Mouse (Mus musculus): ENCODE results near the gene Stx2. TPM values are rescaled to one million over a fixed set of nuclear protein-coding genes. Genes with fewer than 3 reads are reported as not detected.

Gene Stx2
- polyA plus RNA-seq (2016; fragmentation: Nextera tagmentation; extraction: Ambion mirVana) = 23.1 and 25.7 TPM in 2 replicates

- H3K9ac ChIP-seq = peak within 1 kb of the TSS; percentile 74
- H3K4me2 ChIP-seq = peak within 1 kb of the TSS; percentile 80
- H3K27ac ChIP-seq = peak within 1 kb of the TSS; percentile 70
- peak within 1 kb of the TSS; percentile 72 for H3K4me3 ChIP-seq (replicated peaks)
- H3K4me1 ChIP-seq = peaks cover 30% of the 10 kb centered on the region
- peak; percentile 93 for ATAC-seq (ENCODE audit: low FRiP score)
- H3K27me3 ChIP-seq = peaks cover 3% of the 10 kb centered on the region; the same call in 1 of the 2 replicates
- no peaks in the 10 kb centered on the region for H3K9me3 ChIP-seq
- WGBS = under 1% methylated on average over 39 of the region's 39 CpGs
- peaks cover 12% of the 10 kb centered on the region; the same call in 1 of the 2 replicates for H3K36me3 ChIP-seq (replicated peaks)
Measured at GRCm38 (mm10) chr5:129008412-129008826, at the start of gene Stx2. Gene Stx2, minus strand, starts transcription at chr5:129008574.

- WGBS = 89% methylated on average over 9 of the region's 9 CpGs
Measured at GRCm38 (mm10) chr5:129054675-129055284, 46.4 kb upstream of the Stx2 start.

GRCm38 (mm10) chr5:129052636-129053355, 44.4 kb upstream of the Stx2 start:
- Histone ChIP-seq H3K4me1 (peaks cover 25% of the 10 kb centered on the region), H3K4me3 (replicated peaks) (0 out of 2 replicates have a peak overlapping the region, but pooled peaks have one; percentile 5), H3K9ac (0 out of 2 replicates have a peak overlapping the region, but pooled peaks have one; percentile 3), H3K9me3 (no peaks in the 10 kb centered on the region), H3K4me2 (peak overlapping the region; percentile 37), H3K27ac (peak overlapping the region; percentile 89), H3K36me3 (replicated peaks) (no peaks in the 10 kb centered on the region), H3K27me3 (peaks cover 6% of the 10 kb centered on the region; the same call in 1 of the 2 replicates)
- ATAC-seq (ENCODE audit: low FRiP score) = peak; percentile 88
- 6% methylated on average over 20 of the region's 20 CpGs for WGBS

More at GRCm38 (mm10) chr5:129054675-129055284, 46.4 kb upstream of the Stx2 start:
- H3K9me3 ChIP-seq = no peaks in the 10 kb centered on the region
- peaks cover 7% of the 10 kb centered on the region; the same call in 1 of the 2 replicates for H3K27me3 ChIP-seq
- H3K27ac ChIP-seq = no peak overlapping the region
- no peak overlapping the region for H3K9ac ChIP-seq
- ATAC-seq (ENCODE audit: low FRiP score) = no peak
- H3K4me1 ChIP-seq = peaks cover 13% of the 10 kb centered on the region
- no peak overlapping the region for H3K4me2 ChIP-seq
- H3K36me3 ChIP-seq (replicated peaks) = no peaks in the 10 kb centered on the region
- no peak overlapping the region for H3K4me3 ChIP-seq (replicated peaks)

GRCm38 (mm10) chr5:129051910-129052309, 43.5 kb upstream of the Stx2 start:
- Histone ChIP-seq H3K27me3 (peaks cover 5% of the 10 kb centered on the region; the same call in 1 of the 2 replicates), H3K36me3 (replicated peaks) (no peaks in the 10 kb centered on the region), H3K4me1 (peaks cover 25% of the 10 kb centered on the region), H3K4me2 (no peak overlapping the region), H3K4me3 (replicated peaks) (no peak overlapping the region), H3K9ac (no peak overlapping the region), H3K9me3 (no peaks in the 10 kb centered on the region), H3K27ac (peak overlapping the region; percentile 5; the same call in 1 of the 2 replicates)
- no peak for ATAC-seq (ENCODE audit: low FRiP score)
- WGBS = 86% methylated on average over 3 of the region's 3 CpGs

- peaks cover 38% of the 10 kb centered on the region for H3K4me1 ChIP-seq
- no peaks in the 10 kb centered on the region for H3K36me3 ChIP-seq (replicated peaks)
- H3K27ac ChIP-seq = 0 out of 2 replicates have a peak overlapping the region, but pooled peaks have one; percentile 42
- WGBS = 67% methylated on average over 9 of the region's 9 CpGs
- no peaks in the 10 kb centered on the region for H3K9me3 ChIP-seq
- peaks cover 3% of the 10 kb centered on the region; the same call in 1 of the 2 replicates for H3K27me3 ChIP-seq
- H3K9ac ChIP-seq = no peak overlapping the region
- no peak overlapping the region for H3K4me2 ChIP-seq
- no peak overlapping the region for H3K4me3 ChIP-seq (replicated peaks)
- no peak for ATAC-seq (ENCODE audit: low FRiP score)
Measured at GRCm38 (mm10) chr5:129049372-129049771, 41.0 kb upstream of the Stx2 start.

GRCm38 (mm10) chr5:129045641-129046580, 37.5 kb upstream of the Stx2 start:
- Histone ChIP-seq H3K4me2 (peak overlapping the region; percentile 21; the same call in 1 of the 2 replicates), H3K36me3 (replicated peaks) (no peaks in the 10 kb centered on the region), H3K9me3 (no peaks in the 10 kb centered on the region), H3K4me1 (peaks cover 25% of the 10 kb centered on the region), H3K27me3 (0 out of 2 replicates have a peak, but pooled peaks cover 3% of the 10 kb centered on the region), H3K27ac (peak overlapping the region; percentile 77), H3K9ac (peak overlapping the region; percentile 13; the same call in 1 of the 2 replicates), H3K4me3 (replicated peaks) (no peak overlapping the region)
- WGBS = 30% methylated on average over 26 of the region's 26 CpGs
- ATAC-seq (ENCODE audit: low FRiP score) = no peak

- 88% methylated on average over 7 of the region's 7 CpGs for WGBS
- Histone ChIP-seq H3K4me2 (no peak overlapping the region), H3K4me1 (no peaks in the 10 kb centered on the region), H3K4me3 (replicated peaks) (no peak overlapping the region), H3K36me3 (replicated peaks) (no peaks in the 10 kb centered on the region; the same call in 1 of the 2 replicates), H3K9ac (no peak overlapping the region), H3K9me3 (peaks cover 7% of the 10 kb centered on the region; the same call in 1 of the 2 replicates), H3K27me3 (no peaks in the 10 kb centered on the region), H3K27ac (no peak overlapping the region)
- ATAC-seq (ENCODE audit: low FRiP score) = no peak
Measured at GRCm38 (mm10) chr5:129037739-129038138, 29.4 kb upstream of the Stx2 start.

- H3K4me2 ChIP-seq = no peak overlapping the region
- H3K4me3 ChIP-seq (replicated peaks) = no peak overlapping the region
- WGBS = 83% methylated on average over 5 of the region's 5 CpGs
- H3K4me1 ChIP-seq = no peaks in the 10 kb centered on the region
- H3K9me3 ChIP-seq = peaks cover 7% of the 10 kb centered on the region; the same call in 1 of the 2 replicates
- H3K9ac ChIP-seq = no peak overlapping the region
- ATAC-seq (ENCODE audit: low FRiP score) = no peak
- H3K27ac ChIP-seq = no peak overlapping the region
- no peaks in the 10 kb centered on the region; the same call in 1 of the 2 replicates for H3K36me3 ChIP-seq (replicated peaks)
- H3K27me3 ChIP-seq = no peaks in the 10 kb centered on the region
Measured at GRCm38 (mm10) chr5:129036678-129037077, 28.3 kb upstream of the Stx2 start.

GRCm38 (mm10) chr5:129029131-129029723, 20.9 kb upstream of the Stx2 start:
- H3K4me2 ChIP-seq = no peak overlapping the region
- 63% methylated on average over 5 of the region's 5 CpGs for WGBS
- no peak for ATAC-seq (ENCODE audit: low FRiP score)

GRCm38 (mm10) chr5:129026637-129027036, 18.3 kb upstream of the Stx2 start:
- H3K36me3 ChIP-seq (replicated peaks) = peaks cover 44% of the 10 kb centered on the region
- WGBS = 82% methylated on average over 1 of the region's 1 CpGs

More at GRCm38 (mm10) chr5:129029131-129029723, 20.9 kb upstream of the Stx2 start:
- Histone ChIP-seq H3K27ac (no peak overlapping the region), H3K27me3 (no peaks in the 10 kb centered on the region), H3K9ac (no peak overlapping the region), H3K36me3 (replicated peaks) (peaks cover 26% of the 10 kb centered on the region), H3K9me3 (peaks cover 7% of the 10 kb centered on the region; the same call in 1 of the 2 replicates), H3K4me3 (replicated peaks) (no peak overlapping the region), H3K4me1 (no peaks in the 10 kb centered on the region)

GRCm38 (mm10) chr5:129026171-129026570, 17.8 kb upstream of the Stx2 start:
- no peak overlapping the region for H3K4me3 ChIP-seq (replicated peaks)
- WGBS = 89% methylated on average over 3 of the region's 3 CpGs
- no peak for ATAC-seq (ENCODE audit: low FRiP score)
- no peaks in the 10 kb centered on the region for H3K9me3 ChIP-seq
- H3K4me1 ChIP-seq = peaks cover 10% of the 10 kb centered on the region
- H3K36me3 ChIP-seq (replicated peaks) = peaks cover 47% of the 10 kb centered on the region
- H3K9ac ChIP-seq = no peak overlapping the region
- H3K27ac ChIP-seq = no peak overlapping the region
- no peak overlapping the region for H3K4me2 ChIP-seq
- no peaks in the 10 kb centered on the region for H3K27me3 ChIP-seq

More at GRCm38 (mm10) chr5:129026637-129027036, 18.3 kb upstream of the Stx2 start:
- H3K4me2 ChIP-seq = no peak overlapping the region
- ATAC-seq (ENCODE audit: low FRiP score) = no peak
- no peak overlapping the region for H3K9ac ChIP-seq
- peaks cover 6% of the 10 kb centered on the region for H3K4me1 ChIP-seq
- H3K27ac ChIP-seq = no peak overlapping the region
- H3K4me3 ChIP-seq (replicated peaks) = no peak overlapping the region
- no peaks in the 10 kb centered on the region for H3K9me3 ChIP-seq
- H3K27me3 ChIP-seq = no peaks in the 10 kb centered on the region

Data from forebrain, embryonic 12.5 days (tissue).